8 mouse cellular contexts compared by ENCODE assay signal in genomic region chr4:57143026-57143937, GRCm38 (mm10). TPM values are rescaled to one million over a fixed set of nuclear protein-coding genes. Genes with fewer than 3 reads are reported as not detected.
DNase-seq lines count a peak whose midpoint lies in the region; ATAC-seq and TF ChIP-seq lines count a peak whose summit lies in the region.

Gene Epb41l4b, minus strand, starts transcription at chr4:57143437.

- peak; percentile 92 for ATAC-seq in forebrain, postnatal 0 days

- peak within 1 kb of the TSS; percentile 79 for H3K4me2 ChIP-seq in forebrain, postnatal 0 days (ENCODE audit: low read depth)

- peak; percentile 47 to 58 for DNase-seq in CD8-positive naive resting alpha-beta T cell, adult 2 months (ENCODE audit: low read depth in 2 of 2, low spot score in 2 of 2)
- peak; percentile 85 for DNase-seq in cerebellum, adult 11 months
- DNase-seq in forebrain, postnatal 0 days = peak; percentile 89
- peak; percentile 31 for DNase-seq in heart, postnatal 25 days (ENCODE audit: low spot score)
- peak; percentile 70 to 81 for DNase-seq in layer of hippocampus, adult 18-20 months (ENCODE audit: low spot score in 2 of 2)
- peak; percentile 73 for DNase-seq in lung, adult 2 months
- peak; percentile 86 for DNase-seq in testis, postnatal 14 days (ENCODE audit: low spot score)

- no peaks in the 10 kb centered on the region for H3K36me3 ChIP-seq in forebrain, postnatal 0 days (ENCODE audit: insufficient read depth)

- H3K9me3 ChIP-seq in forebrain, postnatal 0 days (ENCODE audit: low read length) = no peaks in the 10 kb centered on the region

- H3K27me3 ChIP-seq in forebrain, postnatal 0 days (ENCODE audit: insufficient read depth, low read length) = peaks cover 31% of the 10 kb centered on the region

- TF ChIP-seq POLR2A in lung, adult 2 months (IDR thresholded peaks at IDR 0.05; ENCODE audit: borderline replicate concordance, extremely low read depth, low read depth, low read length) = no peak
- no peak for TF ChIP-seq POLR2A in olfactory bulb, adult 2 months (IDR thresholded peaks at IDR 0.05; ENCODE audit: insufficient read depth, low read depth, low read length)

- peak within 1 kb of the TSS; percentile 62 for H3K9ac ChIP-seq in forebrain, postnatal 0 days

- TF ChIP-seq CTCF in forebrain, postnatal 0 days (IDR thresholded peaks at IDR 0.05; ENCODE audit: low read depth) = peak; percentile 94
- TF ChIP-seq CTCF in lung, adult 2 months (IDR thresholded peaks at IDR 0.05; ENCODE audit: insufficient read depth, low read length) = peak; percentile 38; the same call in 1 of the 2 replicates
- peak; percentile 91; the same call in 1 of the 2 replicates for TF ChIP-seq CTCF in olfactory bulb, adult 2 months (IDR thresholded peaks at IDR 0.05; ENCODE audit: insufficient read depth, low read depth, low read length)

- peaks cover 3% of the 10 kb centered on the region; the same call in 1 of the 2 replicates for H3K4me1 ChIP-seq in forebrain, postnatal 0 days (ENCODE audit: insufficient read depth)
- H3K4me1 ChIP-seq in lung, adult 2 months (ENCODE audit: control insufficient read depth, insufficient read depth, low read length) = no peaks in the 10 kb centered on the region
- H3K4me1 ChIP-seq in olfactory bulb, adult 2 months (ENCODE audit: control insufficient read depth, insufficient read depth, low read length) = peaks cover 20% of the 10 kb centered on the region

- intact Hi-C loops in heart, postnatal 25 days (cut with DNase I) = loop anchor here (5.0 kb wide), 1 partner anchor 126 kb away; no protein-coding TSS in a partner anchor

- WGBS in forebrain, postnatal 0 days = under 1% methylated on average over 87 of the region's 142 CpGs
- 9% methylated on average over 140 of the region's 142 CpGs for WGBS in lung, adult 2 months
- 20% methylated on average over 141 of the region's 142 CpGs for WGBS in olfactory bulb, adult 2 months

- H3K4me3 ChIP-seq in forebrain, postnatal 0 days (ENCODE audit: low read depth, low read length) = peak within 1 kb of the TSS; percentile 76
- H3K4me3 ChIP-seq in lung, adult 2 months (replicated peaks; ENCODE audit: extremely low read depth, low read depth, low read length) = peak within 1 kb of the TSS; percentile 66
- H3K4me3 ChIP-seq in olfactory bulb, adult 2 months (ENCODE audit: insufficient read depth, low read depth, low read length) = peak within 1 kb of the TSS; percentile 97

- peak within 1 kb of the TSS; percentile 35; the same call in 1 of the 2 replicates for H3K27ac ChIP-seq in forebrain, postnatal 0 days (ENCODE audit: low read depth, low read length)
- no peak within 1 kb of the TSS for H3K27ac ChIP-seq in olfactory bulb, adult 2 months (ENCODE audit: insufficient read depth, low read depth, low read length)

RNA-seq across cellular contexts. Expression of gene Epb41l4b, which starts in this region (rescaled TPM):
- total RNA-seq in forebrain, postnatal 0 days (2014; rRNA removed) = 4.2 and 6.2 TPM in 2 replicates
- polyA plus RNA-seq in forebrain, postnatal 0 days (2015; fragmentation: Nextera tagmentation; extraction: Ambion mirVana) = 0.96 and 1.8 TPM in 2 replicates
- total RNA-seq in heart, postnatal 25 days (2021) = 1 to 10 TPM; 3.1 to 3.4 TPM
- total RNA-seq in layer of hippocampus, adult 18-20 months (2021) = 10 to 100 TPM; 24.9 to 29.8 TPM
- polyA plus RNA-seq in lung, adult 2 months (2012; rRNA removed) = 23.8 and 28.9 TPM in 2 replicates
- not detected in 2 replicates for polyA plus RNA-seq in olfactory bulb, adult 2 months (2012; ENCODE audit: insufficient read depth, insufficient read length, low replicate concordance, missing spikeins)

Comparison
In these comparisons a context has a peak if more than half of its experiments do, and no peak if none do; other contexts are left out.
1. DNase-seq: peak in every context shown above with its lines; median percentile 89 in forebrain, postnatal 0 days; 86 in testis, postnatal 14 days; 85 in cerebellum, adult 11 months; 76 in layer of hippocampus, adult 18-20 months; 73 in lung, adult 2 months; 52 in CD8-positive naive resting alpha-beta T cell, adult 2 months; 31 in heart, postnatal 25 days.
2. CTCF ChIP-seq: peak in every context shown above with its lines; median percentile 94 in forebrain, postnatal 0 days; 91 in olfactory bulb, adult 2 months; 38 in lung, adult 2 months.